Comparison of ENCODE assay signal across 20 mouse cellular contexts in the genomic region with DNA sequence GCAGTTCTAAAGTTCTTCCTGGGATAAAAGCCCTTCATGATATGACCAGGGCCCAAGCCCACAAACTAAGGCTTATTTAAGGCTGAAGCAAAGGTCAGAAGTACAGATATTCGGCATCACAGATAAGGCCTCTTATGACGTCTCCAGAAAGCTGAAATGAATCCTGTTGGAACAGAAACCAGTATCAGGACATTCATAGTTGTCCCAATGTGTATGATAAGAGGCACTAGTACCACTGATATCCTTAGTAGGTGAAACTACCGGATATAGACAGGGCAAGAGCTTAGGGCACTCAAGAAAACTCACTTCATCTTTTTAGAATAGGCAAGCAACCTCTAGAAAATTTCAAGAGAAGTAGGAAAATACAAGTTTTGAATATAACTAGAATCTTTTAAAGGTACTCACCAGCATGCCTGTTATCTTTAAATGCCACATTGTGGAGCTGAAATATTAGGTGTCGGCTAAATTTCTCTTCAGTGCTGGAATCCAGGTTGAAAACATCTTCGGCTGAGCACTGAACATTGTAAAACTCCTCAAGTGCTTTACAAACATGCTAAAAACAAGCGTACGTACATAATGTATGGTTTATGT. TPM values are rescaled to one million over a fixed set of nuclear protein-coding genes. Genes with fewer than 3 reads are reported as not detected.
A peak's percentile ranks its signal among the peaks of the same experiment; 100 is the strongest.
DNase-seq lines count a peak whose midpoint lies in the region; ATAC-seq and TF ChIP-seq lines count a peak whose summit lies in the region.
"Had no signal": no experiment of that assay in that cellular context is flagged by ENCODE, and none has a peak within 500 bp of the region (broad histone marks: within the 10 kb centered on the region; RNA-seq: fewer than 3 reads in every experiment).

No protein-coding gene starts in this region.

- 85% methylated on average over 7 of the region's 7 CpGs for WGBS in intestine, embryonic 15.5 days
- 34% methylated on average over 7 of the region's 7 CpGs for WGBS in liver, embryonic 14.5 days (ENCODE audit: insufficient replicate concordance)
- WGBS in small intestine, adult 2 months, result 65% methylated on average over 7 of the region's 7 CpGs

- no peaks in the 10 kb centered on the region for H3K9me3 ChIP-seq in intestine, embryonic 15.5 days
- no peaks in the 10 kb centered on the region for H3K9me3 ChIP-seq in liver, embryonic 14.5 days (ENCODE audit: control insufficient read depth, low read length)
- H3K9me3 ChIP-seq: embryonic facial prominence, embryonic 15.5 days; heart, embryonic 13.5 days; hindbrain, embryonic 15.5 days had no signal

- peak; percentile 33 for DNase-seq in c-Kit-positive CD71-positive TER-119-negative erythroid progenitor cells, embryonic 14.5 days (ENCODE audit: low read depth)
- no peak for DNase-seq in liver, embryonic 14.5 days (ENCODE audit: low read depth in 3 of 3, low spot score in 3 of 3)
- DNase-seq in layer of hippocampus, adult 8-10 months (ENCODE audit: low spot score in 2 of 2), result no peak
- no peak for DNase-seq in frontal cortex, postnatal 14 days (ENCODE audit: low spot score in 2 of 2)
- no peak for DNase-seq in adipocyte (ENCODE audit: low spot score)
- DNase-seq: adrenal gland, postnatal 10 days; cerebellum, adult 2 months; cerebellum, postnatal 14 days; embryo, embryonic 11 days; gastrocnemius, adult 2 months; gastrocnemius, postnatal 25 days; heart, adult 11 months; heart, postnatal 36 days had no signal

- no peaks in the 10 kb centered on the region for H3K4me1 ChIP-seq in intestine, embryonic 15.5 days (replicated peaks)
- peaks cover 11 to 37% of the 10 kb centered on the region in 2 experiments for H3K4me1 ChIP-seq in liver, embryonic 14.5 days (replicated peaks; ENCODE audit: control insufficient read depth in 2 of 2, insufficient read depth in 2 of 2, low read length in 1 of 2)
- H3K4me1 ChIP-seq in small intestine, adult 2 months (ENCODE audit: control insufficient read depth, insufficient read depth, insufficient read length, low read length), result peaks cover 14% of the 10 kb centered on the region; the same call in 1 of the 2 replicates
- H3K4me1 ChIP-seq: hindbrain, embryonic 15.5 days had no signal

- no peak overlapping the region for H3K9ac ChIP-seq in intestine, embryonic 15.5 days
- no peak overlapping the region for H3K9ac ChIP-seq in liver, embryonic 14.5 days (replicated peaks)
- H3K9ac ChIP-seq: embryonic facial prominence, embryonic 15.5 days; heart, embryonic 13.5 days; hindbrain, embryonic 15.5 days had no signal

- no peaks in the 10 kb centered on the region for H3K27me3 ChIP-seq in intestine, embryonic 15.5 days (replicated peaks)
- no peaks in the 10 kb centered on the region for H3K27me3 ChIP-seq in liver, embryonic 14.5 days (ENCODE audit: control insufficient read depth, insufficient read depth, low read length)
- H3K27me3 ChIP-seq in small intestine, adult 2 months (ENCODE audit: control insufficient read depth, insufficient read depth, low read length), result no peaks in the 10 kb centered on the region
- H3K27me3 ChIP-seq: embryonic facial prominence, embryonic 15.5 days; heart, embryonic 13.5 days; hindbrain, embryonic 15.5 days had no signal

- H3K36me3 ChIP-seq in intestine, embryonic 15.5 days, result 0 out of 2 replicates have a peak, but pooled peaks cover 3% of the 10 kb centered on the region
- H3K36me3 ChIP-seq in liver, embryonic 14.5 days (replicated peaks; ENCODE audit: control insufficient read depth, insufficient read depth, low read depth), result peaks cover 4% of the 10 kb centered on the region
- no peaks in the 10 kb centered on the region for H3K36me3 ChIP-seq in small intestine, adult 2 months (ENCODE audit: control insufficient read depth, insufficient read depth, low read length)
- H3K36me3 ChIP-seq: hindbrain, embryonic 15.5 days had no signal

- no peak for TF ChIP-seq CTCF in liver, embryonic 14.5 days (IDR thresholded peaks at IDR 0.05; ENCODE audit: low read depth)
- no peak for TF ChIP-seq CTCF in small intestine, adult 2 months (IDR thresholded peaks at IDR 0.05; ENCODE audit: extremely low read depth, insufficient read length, insufficient replicate concordance, low read depth, low read length)

- TF ChIP-seq EP300 in liver, embryonic 14.5 days (IDR thresholded peaks at IDR 0.05; ENCODE audit: low read depth), result peak; percentile 12; the same call in 1 of the 2 replicates

- H3K27ac ChIP-seq in intestine, embryonic 15.5 days, result no peak overlapping the region
- peak overlapping the region; percentile 19 for H3K27ac ChIP-seq in liver, embryonic 14.5 days
- peak overlapping the region; percentile 87 for H3K27ac ChIP-seq in small intestine, adult 2 months (ENCODE audit: insufficient read depth, low read depth, low read length)
- H3K27ac ChIP-seq: embryonic facial prominence, embryonic 15.5 days; gastrocnemius, adult 2 months; heart, embryonic 13.5 days; hindbrain, embryonic 15.5 days had no signal

- TF ChIP-seq POLR2A in small intestine, adult 2 months (IDR thresholded peaks at IDR 0.05; ENCODE audit: low read depth, low read length), result no peak

- no peak overlapping the region for H3K4me3 ChIP-seq in intestine, embryonic 15.5 days (replicated peaks)
- no peak overlapping the region for H3K4me3 ChIP-seq in liver, embryonic 14.5 days (ENCODE audit: insufficient read depth in 1 of 2, low read depth in 2 of 2, low read length in 2 of 2)
- no peak overlapping the region for H3K4me3 ChIP-seq in small intestine, adult 2 months (ENCODE audit: low read depth, low read length)
- H3K4me3 ChIP-seq: embryonic facial prominence, embryonic 15.5 days; erythroblast, embryonic 14.5 days; gastrocnemius, adult 2 months; heart, embryonic 13.5 days; hindbrain, embryonic 15.5 days had no signal

- ATAC-seq in intestine, embryonic 15.5 days, result peak; percentile 34; the same call in 1 of the 2 replicates
- ATAC-seq in liver, embryonic 14.5 days (ENCODE audit: insufficient read depth), result peak; percentile 54; the same call in 1 of the 2 replicates
- ATAC-seq: forebrain, embryonic 16.5 days had no signal

- H3K4me2 ChIP-seq in intestine, embryonic 15.5 days (replicated peaks), result no peak overlapping the region
- H3K4me2 ChIP-seq in liver, embryonic 14.5 days (ENCODE audit: low read depth), result no peak overlapping the region; the same call in 1 of the 2 replicates
- H3K4me2 ChIP-seq: embryonic facial prominence, embryonic 15.5 days; heart, embryonic 13.5 days; hindbrain, embryonic 15.5 days had no signal

RNA-seq across cellular contexts. Expression of gene Primpol, which starts 17.6 kb away (rescaled TPM):
- polyA plus RNA-seq in intestine, embryonic 15.5 days (2015; fragmentation: Nextera tagmentation; extraction: Ambion mirVana), result 13.4 and 14.8 TPM in 2 replicates
- polyA plus RNA-seq in liver, embryonic 14.5 days (2012; rRNA removed), result 3.3 and 4.0 TPM in 2 replicates
- 9.0 and 9.5 TPM in 2 replicates for polyA plus RNA-seq in liver, embryonic 14.5 days (2014; fragmentation: Nextera tagmentation; extraction: Ambion mirVana)
- 0.42 and 0.79 TPM in 2 replicates for polyA plus RNA-seq in small intestine, adult 2 months (2012; rRNA removed)
- total RNA-seq in layer of hippocampus, adult 8-10 months (2022), result 1 to 10 TPM; 3.9 to 7.1 (median 5.6) TPM

RNA-seq across cellular contexts. Expression of gene Casp3, which starts 17.7 kb away (rescaled TPM):
- polyA plus RNA-seq in intestine, embryonic 15.5 days (2015; fragmentation: Nextera tagmentation; extraction: Ambion mirVana), result 54.4 and 69.0 TPM in 2 replicates
- polyA plus RNA-seq in liver, embryonic 14.5 days (2012; rRNA removed), result 21.0 and 33.2 TPM in 2 replicates
- 50.4 and 60.3 TPM in 2 replicates for polyA plus RNA-seq in liver, embryonic 14.5 days (2014; fragmentation: Nextera tagmentation; extraction: Ambion mirVana)
- polyA plus RNA-seq in small intestine, adult 2 months (2012; rRNA removed), result 5.3 and 6.7 TPM in 2 replicates
- total RNA-seq in layer of hippocampus, adult 8-10 months (2022), result 10 to 100 TPM in 3 of 4 experiments, 1 to 10 TPM in 1; 9.7 to 14.5 (median 10.9) TPM

RNA-seq across cellular contexts. Expression of gene Cenpu, which starts 47.6 kb away (rescaled TPM):
- polyA plus RNA-seq in intestine, embryonic 15.5 days (2015; fragmentation: Nextera tagmentation; extraction: Ambion mirVana), result 10.8 and 13.9 TPM in 2 replicates
- 4.6 and 8.9 TPM in 2 replicates for polyA plus RNA-seq in liver, embryonic 14.5 days (2012; rRNA removed)
- 16.5 and 16.6 TPM in 2 replicates for polyA plus RNA-seq in liver, embryonic 14.5 days (2014; fragmentation: Nextera tagmentation; extraction: Ambion mirVana)
- polyA plus RNA-seq in small intestine, adult 2 months (2012; rRNA removed), result 1.4 and 1.5 TPM in 2 replicates
- total RNA-seq in layer of hippocampus, adult 8-10 months (2022), result 1 to 10 TPM; 1.3 to 4.5 (median 1.9) TPM
